Mouse (Mus musculus): ENCODE data around the gene Abcb9. TPM values are rescaled to one million over a fixed set of nuclear protein-coding genes. Genes with fewer than 3 reads are reported as not detected.

Abcb9 gene
- polyA plus RNA-seq, 1 experiment: 1.4 TPM

GRCm38 (mm10) chr5:124079880-124080279, 15.7 kb downstream of the Abcb9 start:
- TF ChIP-seq GATA1 (IDR thresholded peaks at IDR 0.05; ENCODE audit: low read length): no peak

- no peak for TF ChIP-seq GATA1 (IDR thresholded peaks at IDR 0.05; ENCODE audit: low read length)
These were observed 16.7 kb downstream of the Abcb9 start for GRCm38 (mm10) chr5:124078794-124079416.

- TF ChIP-seq GATA1 (IDR thresholded peaks at IDR 0.05; ENCODE audit: low read length): no peak
These were observed 17.6 kb downstream of the Abcb9 start for GRCm38 (mm10) chr5:124077856-124078460.

- TF ChIP-seq GATA1 (IDR thresholded peaks at IDR 0.05; ENCODE audit: low read length): no peak
These were observed 18.4 kb downstream of the Abcb9 start for GRCm38 (mm10) chr5:124077241-124077640.

- no peak for TF ChIP-seq GATA1 (IDR thresholded peaks at IDR 0.05; ENCODE audit: low read length)
These were observed 19.0 kb downstream of the Abcb9 start for GRCm38 (mm10) chr5:124076559-124076958.

- TF ChIP-seq GATA1 (IDR thresholded peaks at IDR 0.05; ENCODE audit: low read length): no peak
These were observed 19.9 kb downstream of the Abcb9 start for GRCm38 (mm10) chr5:124075716-124076115.

GRCm38 (mm10) chr5:124074845-124075307, 20.7 kb downstream of the Abcb9 start:
- no peak for TF ChIP-seq GATA1 (IDR thresholded peaks at IDR 0.05; ENCODE audit: low read length)

- TF ChIP-seq GATA1 (IDR thresholded peaks at IDR 0.05; ENCODE audit: low read length): no peak
These were observed 21.9 kb downstream of the Abcb9 start for GRCm38 (mm10) chr5:124073682-124074081.

GRCm38 (mm10) chr5:124069657-124070056, 25.9 kb downstream of the Abcb9 start:
- TF ChIP-seq GATA1 (IDR thresholded peaks at IDR 0.05; ENCODE audit: low read length): no peak

- TF ChIP-seq GATA1 (IDR thresholded peaks at IDR 0.05; ENCODE audit: low read length): no peak
These were observed 33.4 kb downstream of the Abcb9 start for GRCm38 (mm10) chr5:124062037-124062824.

- no peak for TF ChIP-seq GATA1 (IDR thresholded peaks at IDR 0.05; ENCODE audit: low read length)
These were observed 35.9 kb downstream of the Abcb9 start for GRCm38 (mm10) chr5:124059677-124060076.

- TF ChIP-seq GATA1 (IDR thresholded peaks at IDR 0.05; ENCODE audit: low read length): no peak
These were observed 36.8 kb downstream of the Abcb9 start for GRCm38 (mm10) chr5:124058749-124059148.

GRCm38 (mm10) chr5:124056956-124057355, 38.6 kb downstream of the Abcb9 start:
- TF ChIP-seq GATA1 (IDR thresholded peaks at IDR 0.05; ENCODE audit: low read length): no peak

GRCm38 (mm10) chr5:124056219-124056618, 39.4 kb downstream of the Abcb9 start:
- TF ChIP-seq GATA1 (IDR thresholded peaks at IDR 0.05; ENCODE audit: low read length): no peak

GRCm38 (mm10) chr5:124051899-124052491, 43.6 kb downstream of the Abcb9 start:
- no peak for TF ChIP-seq GATA1 (IDR thresholded peaks at IDR 0.05; ENCODE audit: low read length)

All from G1E-ER4 (cell line).